Mouse (Mus musculus) hindbrain, embryonic 11.5 days (tissue): ENCODE data around the gene Hoxd4. TPM values are rescaled to one million over a fixed set of nuclear protein-coding genes. Genes with fewer than 3 reads are reported as not detected.

ENCODE experiments used
- ATAC-seq: fragments of 200-750 bp; cut with Nextera tagmentation; 2 replicates; pipeline ENCODE4 v1.8.0; 2017; ENCODE audit warnings: mild to moderate bottlenecking, moderate TSS enrichment, moderate library complexity; ENCODE audit not compliant: low FRiP score
- DNase-seq: peaks from one replicate; pipeline ENCODE4 v3.0.0-alpha.2; 2015; ENCODE audit warnings: low spot score
- H3K27ac ChIP-seq: fragments of 300-500 bp; sonication (generic); 2 replicates; pipeline ENCODE4 v1.5.1; 2014; ENCODE audit warnings: mild to moderate bottlenecking, low read depth, low read length
- H3K27me3 ChIP-seq: fragments of 300-500 bp; sonication (generic); 2 replicates; pipeline ENCODE4 v1.6.1; 2014; ENCODE audit warnings: mild to moderate bottlenecking, low read length, moderate library complexity, mixed read lengths; ENCODE audit not compliant: control insufficient read depth, insufficient read depth
- H3K36me3 ChIP-seq: fragments of 300-500 bp; sonication (generic); 2 replicates; pipeline ENCODE4 v1.6.1; 2014; ENCODE audit warnings: mild to moderate bottlenecking, low read length, moderate library complexity, mixed read lengths; ENCODE audit not compliant: control insufficient read depth, insufficient read depth
- H3K4me1 ChIP-seq: fragments of 300-500 bp; sonication (generic); replicated peaks from 2 replicates; pipeline ENCODE4 v1.6.1; 2014; ENCODE audit warnings: low read length, mixed read lengths; ENCODE audit not compliant: control insufficient read depth, insufficient read depth
- H3K4me2 ChIP-seq: fragments of 300-500 bp; sonication (generic); replicated peaks from 2 replicates; pipeline ENCODE4 v1.6.1; 2014; ENCODE audit warnings: mild to moderate bottlenecking, low read depth, low read length
- H3K4me3 ChIP-seq: fragments of 300-500 bp; sonication (generic); 2 replicates; pipeline ENCODE4 v1.5.1; 2014; ENCODE audit warnings: low read depth, low read length
- H3K9ac ChIP-seq: fragments of 300-500 bp; sonication (generic); 2 replicates; pipeline ENCODE4 v1.6.1; 2014; ENCODE audit warnings: low read depth, low read length
- H3K9me3 ChIP-seq: fragments of 300-500 bp; sonication (generic); 2 replicates; pipeline ENCODE4 v1.6.1; 2016; ENCODE audit warnings: low read length; ENCODE audit not compliant: control insufficient read depth
- WGBS: fragments of 180-500 bp; shearing (Covaris S2); extraction: QIAGEN DNeasy Blood & Tissue Kit; methylation state at CpG from one replicate; pipeline ENCODE4 v1.1.7; 2014; 5-methylcytosine and 5-hydroxymethylcytosine counted together
- polyA plus RNA-seq: library from polyadenylated mRNA; unstranded; fragments of >200 nt; fragmentation: Nextera tagmentation; extraction: Ambion mirVana; gene quantifications from 2 replicates; pipeline ENCODE4 v1.2.1, GENCODE M21; 2014

The Hoxd4 gene
- polyA plus RNA-seq, 1 experiment from 2014 or later: 3.7 TPM

DNA sequence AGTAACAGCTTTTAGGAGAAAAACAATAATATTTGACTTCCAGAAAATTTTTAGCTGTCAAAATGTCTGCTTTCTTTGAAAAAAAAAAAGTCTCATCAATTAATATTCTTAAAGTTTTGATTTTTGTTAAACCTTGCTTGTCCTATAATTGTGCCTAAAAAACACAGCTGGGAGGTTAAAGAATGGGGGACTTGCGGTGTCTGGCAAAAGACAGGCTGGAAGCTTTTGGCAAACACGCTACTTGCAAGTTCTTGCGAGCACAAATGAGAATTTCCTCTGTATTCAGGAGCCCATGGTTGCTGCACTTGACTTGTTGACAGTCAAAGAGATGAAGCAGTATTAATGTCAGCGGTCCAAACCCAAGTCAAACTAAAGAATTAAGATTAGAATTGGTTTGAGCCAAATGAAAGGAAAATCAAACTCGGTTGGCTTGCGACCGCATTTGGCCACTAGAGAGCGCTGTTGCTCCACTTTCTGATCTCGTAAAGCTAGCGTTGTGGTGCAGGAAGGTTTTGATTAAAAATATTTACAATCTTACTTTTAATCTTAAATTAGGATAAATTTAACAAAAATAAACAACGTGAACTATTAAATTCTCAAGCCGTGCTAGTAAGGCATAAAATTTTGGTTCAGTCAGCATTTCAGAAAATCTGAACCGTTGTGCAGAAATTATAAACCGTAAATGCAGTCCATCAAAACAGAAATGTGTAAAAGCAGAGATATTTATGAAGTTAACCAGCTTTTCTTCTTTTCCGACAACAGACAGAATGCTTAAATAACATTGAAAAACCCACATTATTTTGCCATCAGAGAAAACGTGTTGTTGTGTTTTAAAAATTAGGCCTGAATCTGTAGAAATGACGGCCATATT is 9.5 kb upstream of the Hoxd4 start:
- no peaks in the 10 kb centered on the region for H3K9me3 ChIP-seq
- no peak overlapping the region for H3K27ac ChIP-seq
- H3K36me3 ChIP-seq: no peaks in the 10 kb centered on the region
- DNase-seq (peak; percentile 94), ATAC-seq (no peak)
- 11% methylated on average over 17 of the region's 17 CpGs for WGBS
- peaks cover 10% of the 10 kb centered on the region for H3K4me1 ChIP-seq
- H3K9ac ChIP-seq: no peak overlapping the region
- H3K27me3 ChIP-seq: peaks cover 89% of the 10 kb centered on the region
- no peak overlapping the region for H3K4me3 ChIP-seq
- H3K4me2 ChIP-seq: no peak overlapping the region

- H3K36me3 ChIP-seq: no peaks in the 10 kb centered on the region
- H3K27me3 ChIP-seq: peaks cover 89% of the 10 kb centered on the region
- ATAC-seq (no peak), DNase-seq (no peak)
- no peak overlapping the region for H3K4me2 ChIP-seq
- peaks cover 8% of the 10 kb centered on the region for H3K4me1 ChIP-seq
- no peak overlapping the region for H3K4me3 ChIP-seq
- H3K9ac ChIP-seq: no peak overlapping the region
- H3K27ac ChIP-seq: no peak overlapping the region
- 11% methylated on average over 6 of the region's 6 CpGs for WGBS
- H3K9me3 ChIP-seq: no peaks in the 10 kb centered on the region
These were observed 8.9 kb upstream of the Hoxd4 start for GRCm38 (mm10) chr2:74702820-74703219.

- H3K4me3 ChIP-seq: no peak overlapping the region
- H3K9me3 ChIP-seq: no peaks in the 10 kb centered on the region
- H3K9ac ChIP-seq: no peak overlapping the region
- no peak overlapping the region for H3K27ac ChIP-seq
- no peak for DNase-seq
- no peaks in the 10 kb centered on the region for H3K36me3 ChIP-seq
- ATAC-seq: no peak
- 2% methylated on average over 10 of the region's 10 CpGs for WGBS
- H3K27me3 ChIP-seq: peaks cover 89% of the 10 kb centered on the region
- no peak overlapping the region for H3K4me2 ChIP-seq
- H3K4me1 ChIP-seq: peaks cover 5% of the 10 kb centered on the region
These were observed 8.4 kb upstream of the Hoxd4 start for GRCm38 (mm10) chr2:74703317-74703716.

DNA sequence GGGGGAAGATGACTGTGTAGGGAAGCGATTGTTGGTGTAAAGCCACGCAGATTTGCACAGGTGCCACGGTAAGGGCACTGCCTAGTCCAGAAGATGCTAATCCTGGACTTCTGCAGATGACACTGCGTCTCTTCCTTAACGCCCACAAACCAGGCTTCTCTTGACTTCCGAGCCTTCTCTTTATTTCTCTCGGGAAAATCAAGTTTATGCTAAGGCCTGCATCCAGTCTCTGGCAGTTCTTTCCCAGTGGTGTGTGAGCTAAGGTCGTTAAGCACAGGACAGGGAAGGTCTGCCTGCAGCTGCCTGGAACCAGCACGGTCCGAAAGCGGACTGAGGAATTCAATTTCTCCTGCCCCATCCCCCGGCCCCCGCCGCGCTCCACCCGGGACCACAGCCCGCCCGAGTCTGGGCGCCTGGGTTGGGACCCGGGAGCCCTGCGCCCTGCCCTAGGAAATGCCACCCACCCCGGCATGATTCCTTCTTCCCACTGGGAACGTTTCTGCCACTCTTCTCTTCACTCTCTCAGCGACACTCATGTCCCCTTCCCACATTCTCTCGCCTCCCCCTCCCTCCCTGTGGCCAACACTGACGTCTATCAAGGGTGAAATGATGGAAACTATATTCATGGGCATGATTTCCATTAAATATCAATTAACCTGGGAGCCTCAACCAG is 7.9 kb upstream of the Hoxd4 start:
- Histone ChIP-seq H3K4me3 (no peak overlapping the region), H3K27me3 (peaks cover 89% of the 10 kb centered on the region), H3K4me1 (peaks cover 3% of the 10 kb centered on the region), H3K9ac (no peak overlapping the region), H3K36me3 (no peaks in the 10 kb centered on the region), H3K27ac (no peak overlapping the region), H3K4me2 (no peak overlapping the region), H3K9me3 (no peaks in the 10 kb centered on the region)
- DNase-seq (no peak), ATAC-seq (no peak)
- 1% methylated on average over 26 of the region's 26 CpGs for WGBS

- Histone ChIP-seq H3K4me2 (peak within 1 kb of the TSS; percentile 62), H3K9ac (peak within 1 kb of the TSS; percentile 38; the same call in 1 of the 2 replicates), H3K9me3 (no peaks in the 10 kb centered on the region), H3K36me3 (no peaks in the 10 kb centered on the region), H3K4me1 (peaks cover 3% of the 10 kb centered on the region), H3K27me3 (peaks cover 89% of the 10 kb centered on the region), H3K4me3 (peak within 1 kb of the TSS; percentile 30), H3K27ac (no peak within 1 kb of the TSS)
- no peak for DNase-seq
- WGBS: under 1% methylated on average over 38 of the region's 52 CpGs
- peak; percentile 18; the same call in 1 of the 2 replicates for ATAC-seq
These were observed 7.2 kb upstream of the Hoxd4 start, which contains the start of gene Hoxd8 for GRCm38 (mm10) chr2:74704393-74704998. Hoxd8 (plus strand) TSS chr2:74704615.

- Histone ChIP-seq H3K4me1 (peaks cover 3% of the 10 kb centered on the region), H3K9ac (peak overlapping the region; percentile 38; the same call in 1 of the 2 replicates), H3K27ac (no peak overlapping the region), H3K36me3 (no peaks in the 10 kb centered on the region), H3K4me3 (peak overlapping the region; percentile 30), H3K9me3 (no peaks in the 10 kb centered on the region), H3K27me3 (peaks cover 89% of the 10 kb centered on the region), H3K4me2 (peak overlapping the region; percentile 62)
- DNase-seq (no peak), ATAC-seq (peak; percentile 59)
- under 1% methylated on average over 26 of the region's 66 CpGs for WGBS
These were observed 6.7 kb upstream of the Hoxd4 start for GRCm38 (mm10) chr2:74704999-74705466.

DNA sequence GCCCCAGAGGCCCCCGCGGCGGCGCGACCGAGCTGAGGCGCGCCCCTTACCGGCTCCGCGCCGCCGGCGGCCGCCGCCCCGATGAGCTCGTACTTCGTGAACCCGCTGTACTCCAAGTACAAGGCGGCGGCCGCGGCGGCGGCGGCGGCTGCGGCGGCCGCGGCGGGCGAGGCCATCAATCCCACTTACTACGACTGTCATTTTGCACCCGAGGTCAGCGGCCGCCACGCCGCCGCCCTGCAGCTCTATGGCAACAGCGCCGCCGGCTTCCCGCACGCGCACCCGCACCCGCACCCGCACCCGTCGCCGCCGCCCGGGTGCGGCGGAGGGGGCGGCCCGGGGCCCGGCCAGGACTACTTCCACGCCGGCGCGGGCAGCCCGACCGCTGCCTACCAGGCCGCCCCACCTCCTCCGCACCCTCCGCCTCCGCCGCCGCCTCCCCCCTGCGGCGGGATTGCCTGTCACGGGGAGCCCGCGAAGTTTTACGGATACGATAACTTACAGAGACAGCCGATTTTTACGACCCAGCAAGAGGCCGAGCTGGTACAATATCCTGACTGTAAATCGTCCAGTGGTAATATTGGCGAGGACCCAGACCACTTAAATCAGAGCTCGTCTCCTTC is 6.2 kb upstream of the Hoxd4 start:
- H3K27ac ChIP-seq: no peak overlapping the region
- ATAC-seq: peak; percentile 66
- WGBS: under 1% methylated on average over 28 of the region's 85 CpGs
- H3K9ac ChIP-seq: peak overlapping the region; percentile 38; the same call in 1 of the 2 replicates
- peak overlapping the region; percentile 62 for H3K4me2 ChIP-seq
- no peak for DNase-seq
- H3K9me3 ChIP-seq: no peaks in the 10 kb centered on the region
- peaks cover 89% of the 10 kb centered on the region for H3K27me3 ChIP-seq
- H3K36me3 ChIP-seq: no peaks in the 10 kb centered on the region
- peaks cover 3% of the 10 kb centered on the region for H3K4me1 ChIP-seq
- H3K4me3 ChIP-seq: peak overlapping the region; percentile 30

DNA sequence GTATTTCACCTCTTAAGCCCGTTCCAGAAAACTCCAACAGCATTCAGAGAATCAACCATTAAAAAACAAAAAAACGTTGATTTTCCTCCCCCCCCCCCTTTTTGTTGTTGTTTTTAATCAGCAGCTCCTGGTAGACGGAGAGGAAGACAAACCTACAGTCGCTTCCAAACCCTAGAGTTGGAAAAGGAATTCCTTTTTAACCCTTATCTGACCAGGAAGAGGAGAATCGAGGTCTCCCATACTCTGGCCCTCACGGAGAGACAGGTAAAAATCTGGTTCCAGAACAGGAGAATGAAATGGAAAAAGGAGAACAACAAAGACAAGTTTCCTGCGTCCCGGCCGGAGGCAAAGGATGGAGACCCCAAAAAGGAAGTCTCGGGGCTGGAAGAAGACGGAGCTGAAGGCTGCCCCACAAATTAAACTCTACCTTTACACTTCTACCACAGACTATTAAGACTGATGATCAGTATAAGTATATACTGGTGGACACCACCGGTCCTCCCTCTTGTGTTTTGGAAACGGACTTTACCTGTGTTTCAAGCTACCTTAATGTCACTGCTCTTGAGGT is 5.3 kb upstream of the Hoxd4 start:
- DNase-seq (no peak), ATAC-seq (no peak)
- H3K4me2 ChIP-seq: no peak overlapping the region
- no peak overlapping the region for H3K4me3 ChIP-seq
- peaks cover 86% of the 10 kb centered on the region for H3K27me3 ChIP-seq
- H3K36me3 ChIP-seq: no peaks in the 10 kb centered on the region
- 3% methylated on average over 13 of the region's 13 CpGs for WGBS
- H3K9ac ChIP-seq: no peak overlapping the region
- no peaks in the 10 kb centered on the region for H3K9me3 ChIP-seq
- peaks cover 3% of the 10 kb centered on the region for H3K4me1 ChIP-seq
- no peak overlapping the region for H3K27ac ChIP-seq
